Mouse (Mus musculus) olfactory bulb, adult 2 months (tissue): ENCODE measurements around the gene Nfx1.

Experiments
- CTCF ChIP-seq: fragments of 200-500 bp; IDR thresholded peaks from 2 replicates; pipeline ENCODE4 v1.5.1; 2012; ENCODE audit warnings: low read depth, mild to moderate bottlenecking, low read length, moderate library complexity; ENCODE audit not compliant: insufficient read depth
- POLR2A ChIP-seq: fragments of 200-500 bp; IDR thresholded peaks from 2 replicates; pipeline ENCODE4 v1.6.1; 2012; ENCODE audit warnings: mild to moderate bottlenecking, low read depth, low read length, moderate library complexity; ENCODE audit not compliant: insufficient read depth

DNA sequence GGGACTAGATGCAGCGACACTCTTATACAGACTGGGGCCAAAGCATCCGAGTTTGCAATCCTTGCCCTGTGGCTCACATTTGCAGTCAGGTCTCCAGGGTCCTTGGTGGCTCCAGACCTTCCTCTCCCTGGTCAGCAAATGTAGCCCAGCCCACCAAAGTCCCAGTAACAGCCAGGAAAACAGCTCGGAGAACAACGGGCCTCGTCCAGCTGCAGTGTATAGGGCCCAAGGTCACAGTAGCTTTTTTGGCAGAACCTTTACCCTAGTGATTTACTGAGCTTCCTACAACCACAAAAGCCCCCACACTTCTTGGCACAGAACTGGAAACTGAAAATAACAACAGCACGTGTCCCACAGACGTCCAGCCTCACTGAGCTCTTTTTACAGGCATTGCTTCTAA lies 70.3 kb downstream of the Nfx1 start:
- TF ChIP-seq POLR2A (no peak), CTCF (no peak)
